Mouse (Mus musculus) 3T3-L1 (cell line): ENCODE data around the gene Rnase4.
A peak's percentile ranks its signal among the peaks of the same experiment; 100 is the strongest.

ENCODE experiments used
- DNase-seq: peaks from one replicate; pipeline ENCODE4 v3.0.0-alpha.2; 2015; ENCODE audit warnings: low read depth, low spot score

Gene Rnase4

GRCm38 (mm10) chr14:51127648-51128258 lies 36.9 kb downstream of the Rnase4 start:
- no peak for DNase-seq

GRCm38 (mm10) chr14:51128775-51129623 lies 38.1 kb downstream of the Rnase4 start:
- DNase-seq, result no peak

GRCm38 (mm10) chr14:51129624-51129975 lies 38.7 kb downstream of the Rnase4 start:
- DNase-seq, result no peak

DNA sequence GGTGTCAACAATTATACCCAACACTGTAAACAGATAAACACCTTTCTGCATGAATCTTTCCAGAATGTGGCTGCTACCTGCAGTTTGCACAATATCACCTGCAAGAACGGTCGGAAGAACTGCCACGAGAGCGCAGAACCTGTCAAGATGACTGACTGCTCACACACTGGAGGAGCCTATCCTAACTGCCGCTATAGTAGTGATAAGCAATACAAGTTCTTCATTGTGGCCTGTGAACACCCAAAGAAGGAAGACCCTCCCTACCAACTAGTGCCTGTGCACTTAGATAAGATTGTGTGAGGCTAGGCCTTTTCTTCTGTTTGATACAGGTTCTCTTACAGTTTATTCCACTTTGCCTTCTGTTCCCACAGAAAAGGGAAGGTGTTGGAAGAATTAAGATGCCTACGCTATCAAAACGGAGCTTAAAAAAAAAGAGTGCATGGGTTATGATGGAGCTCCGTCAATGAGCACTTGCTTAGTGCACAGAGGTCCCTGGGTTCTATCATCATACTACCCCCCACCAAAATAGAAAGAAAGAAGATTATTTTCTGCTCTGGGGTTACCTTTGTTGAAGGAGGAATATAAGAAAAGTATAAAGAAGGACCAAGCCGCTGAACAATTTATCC lies 39.6 kb downstream of the Rnase4 start:
- no peak for DNase-seq

- DNase-seq, result no peak
These were observed 40.4 kb downstream of the Rnase4 start for GRCm38 (mm10) chr14:51131086-51131815.

- no peak for DNase-seq
These were observed 41.5 kb downstream of the Rnase4 start for GRCm38 (mm10) chr14:51132372-51132771.

DNA sequence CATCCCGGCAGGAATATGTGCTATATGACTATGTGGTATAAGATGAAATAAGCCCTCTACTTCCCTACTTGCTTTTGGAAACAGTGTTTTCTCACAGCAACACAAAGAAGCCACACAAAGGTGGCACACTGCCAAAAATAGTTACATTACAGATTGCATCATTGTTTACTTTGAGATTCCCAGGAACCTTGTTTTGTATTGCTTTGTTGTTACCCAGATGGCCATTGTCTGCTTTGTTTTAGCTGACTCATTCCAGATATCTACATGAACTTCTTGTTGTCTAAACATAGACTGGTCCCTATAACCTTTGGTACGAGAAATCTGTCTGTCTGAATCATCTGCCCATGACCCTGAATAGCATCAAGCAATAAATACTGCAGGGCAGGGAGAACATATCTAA lies 49.5 kb downstream of the Rnase4 start:
- peak; percentile 59 for DNase-seq

GRCm38 (mm10) chr14:51142119-51142518 lies 51.2 kb downstream of the Rnase4 start:
- DNase-seq, result no peak

DNA sequence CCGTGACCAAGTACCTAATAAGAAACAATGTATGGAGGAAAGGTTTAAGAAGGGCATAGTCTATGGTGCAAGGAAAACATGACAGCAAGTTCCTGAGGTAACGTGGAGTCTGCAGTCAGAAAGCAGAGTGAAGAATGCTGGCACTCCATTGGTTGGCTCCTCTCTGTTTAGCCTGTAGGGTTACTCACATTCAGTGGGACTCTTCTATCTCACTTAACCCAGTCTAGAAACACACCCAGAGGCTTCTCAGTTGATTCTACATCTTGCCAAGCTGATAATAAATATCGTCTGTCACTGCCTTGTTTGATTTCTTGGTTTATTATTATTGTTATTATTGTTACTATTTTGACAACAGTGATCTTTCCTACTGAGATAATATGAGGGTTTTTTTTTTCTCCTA lies 51.7 kb downstream of the Rnase4 start:
- no peak for DNase-seq

GRCm38 (mm10) chr14:51143287-51143686 lies 52.4 kb downstream of the Rnase4 start:
- no peak for DNase-seq

- no peak for DNase-seq
These were observed 53.1 kb downstream of the Rnase4 start for GRCm38 (mm10) chr14:51143937-51144336.

- DNase-seq, result no peak
These were observed 53.6 kb downstream of the Rnase4 start for GRCm38 (mm10) chr14:51144451-51144850.

- DNase-seq, result no peak
These were observed 54.6 kb downstream of the Rnase4 start for GRCm38 (mm10) chr14:51145521-51145920.

- DNase-seq, result no peak
These were observed 55.8 kb downstream of the Rnase4 start, which contains the start of gene Rnase1 for GRCm38 (mm10) chr14:51146685-51147084. Gene Rnase1, minus strand, starts transcription at chr14:51146785.

DNA sequence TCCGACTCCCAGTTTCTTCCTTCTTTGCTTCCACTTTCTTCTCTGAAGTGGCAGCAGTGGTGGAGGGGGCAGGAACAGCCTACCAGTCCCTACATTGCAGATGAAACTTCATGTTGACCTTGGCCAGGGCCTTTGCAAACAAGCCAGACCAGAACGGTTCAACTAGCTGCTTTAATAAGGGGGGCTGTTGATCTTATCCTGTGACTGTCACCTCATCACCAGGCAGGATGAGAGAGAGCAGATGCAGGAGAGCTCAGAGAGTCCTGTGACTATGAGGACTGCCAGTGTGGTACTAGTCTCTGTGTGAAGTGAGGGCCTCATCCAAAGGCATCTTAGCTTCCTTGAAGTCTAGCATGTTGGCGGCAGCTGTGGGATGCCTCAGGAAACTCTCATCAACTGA lies 57.1 kb downstream of the Rnase4 start:
- DNase-seq, result no peak

DNA sequence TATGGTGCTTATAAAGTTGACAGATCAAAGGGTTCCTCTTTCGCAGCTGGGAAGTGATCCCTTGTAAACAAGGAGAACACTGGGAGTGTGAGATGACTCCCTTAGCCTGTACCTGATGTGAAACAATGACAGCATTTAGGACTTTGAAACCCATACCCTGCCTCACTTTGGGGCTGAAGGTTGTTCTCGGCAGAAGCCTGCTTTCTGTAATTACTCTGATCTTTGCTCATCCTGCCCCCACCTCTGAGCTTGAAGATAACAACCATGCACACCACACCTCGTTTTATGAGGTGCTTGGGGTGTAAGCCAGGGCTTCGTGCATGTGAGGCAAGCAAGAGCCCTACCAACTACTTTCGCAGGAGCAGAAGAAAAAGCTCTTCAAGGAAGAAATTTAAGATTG lies 58.3 kb downstream of the Rnase4 start:
- DNase-seq, result no peak

GRCm38 (mm10) chr14:51150206-51150831 lies 59.4 kb downstream of the Rnase4 start:
- DNase-seq, result no peak

DNA sequence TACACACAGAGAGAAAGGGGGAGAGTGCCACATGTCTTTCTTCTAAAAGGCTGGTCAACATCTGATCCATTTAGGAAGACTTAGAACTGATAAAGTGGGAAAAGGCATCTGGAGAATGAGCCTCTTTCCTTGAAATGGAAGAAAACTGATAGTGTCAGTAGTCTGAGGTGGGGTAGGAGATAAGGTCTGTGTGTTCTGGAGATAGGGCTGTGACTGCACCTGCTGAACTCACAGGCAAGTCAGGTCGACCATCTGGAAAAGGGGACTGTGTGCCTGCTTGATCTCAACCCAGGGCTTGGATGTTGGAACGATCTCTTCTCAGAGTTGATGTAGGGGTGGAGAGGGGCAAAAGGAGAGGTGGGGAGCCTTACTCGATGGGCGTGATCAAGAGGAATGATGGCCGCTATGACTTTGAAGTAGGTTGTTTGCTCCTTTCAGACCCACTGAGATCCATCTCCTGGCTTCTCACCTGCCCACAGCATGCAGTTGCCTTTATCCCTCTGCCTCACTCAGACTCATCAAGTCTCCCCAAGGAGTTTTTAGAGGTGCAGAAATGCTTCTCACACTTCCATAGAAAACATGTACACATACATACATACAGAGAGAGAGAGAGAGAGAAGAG lies 61.5 kb downstream of the Rnase4 start:
- DNase-seq, result no peak
